Mouse (Mus musculus) T-helper 2 cell (primary cell): ENCODE data around the gene Rcvrn.

Source experiments
- in situ Hi-C: fragments of 300-600 bp; cut with MboI, MseI; formaldehyde crosslinking; loops from one replicate; pipeline ENCODE4 v1.15.1; 2025; ENCODE audit warnings: high pct_unique_total_duplicates

The Rcvrn gene

DNA sequence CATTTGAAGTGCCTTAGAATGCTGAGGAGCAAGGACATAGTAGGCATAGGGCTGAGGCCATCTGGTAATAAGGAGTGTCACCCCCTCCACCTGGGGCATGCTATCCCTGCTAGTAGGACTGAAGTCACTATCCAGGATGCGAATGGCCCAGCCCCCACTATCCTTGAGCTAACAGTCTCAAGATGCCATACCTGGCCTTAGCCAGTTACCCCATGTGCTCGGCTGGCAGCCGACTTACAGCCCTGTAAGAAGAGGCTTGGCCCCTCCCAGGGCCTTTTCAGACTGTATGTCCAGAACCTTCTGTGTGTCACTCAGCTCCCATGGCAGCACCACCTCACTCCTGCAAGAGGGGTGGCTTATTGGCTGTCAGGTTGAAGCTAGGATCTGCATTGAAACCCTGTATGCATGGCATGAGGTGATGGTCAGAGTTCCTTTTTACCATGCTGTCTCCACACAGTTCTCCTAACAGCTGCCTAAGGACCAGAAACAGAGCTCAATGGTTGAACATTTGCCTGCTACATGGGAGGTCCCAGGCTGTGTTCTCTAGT, 26.6 kb upstream of the Rcvrn start:
- in situ Hi-C loops = no loop called here

DNA sequence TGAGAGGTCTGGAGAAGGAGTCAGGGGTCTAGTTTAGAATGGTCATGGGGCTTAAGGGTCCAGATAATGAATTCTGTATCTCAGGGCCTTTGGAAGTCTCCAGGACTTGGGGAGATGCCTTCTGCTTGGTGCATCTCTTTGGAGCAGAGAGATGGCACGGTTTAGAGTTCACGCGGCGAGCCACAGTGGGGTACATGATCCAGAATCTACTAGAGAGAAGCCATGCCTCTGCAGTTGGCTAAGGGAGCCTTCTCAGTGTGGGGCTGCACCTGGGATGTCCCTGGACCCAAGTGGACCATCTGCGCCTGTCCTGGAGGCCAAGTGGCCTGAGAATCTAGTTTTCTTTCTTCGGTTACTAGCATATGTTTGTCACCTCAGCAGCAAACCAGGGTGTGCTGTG, 25.1 kb upstream of the Rcvrn start:
- in situ Hi-C loops = no loop called here

DNA sequence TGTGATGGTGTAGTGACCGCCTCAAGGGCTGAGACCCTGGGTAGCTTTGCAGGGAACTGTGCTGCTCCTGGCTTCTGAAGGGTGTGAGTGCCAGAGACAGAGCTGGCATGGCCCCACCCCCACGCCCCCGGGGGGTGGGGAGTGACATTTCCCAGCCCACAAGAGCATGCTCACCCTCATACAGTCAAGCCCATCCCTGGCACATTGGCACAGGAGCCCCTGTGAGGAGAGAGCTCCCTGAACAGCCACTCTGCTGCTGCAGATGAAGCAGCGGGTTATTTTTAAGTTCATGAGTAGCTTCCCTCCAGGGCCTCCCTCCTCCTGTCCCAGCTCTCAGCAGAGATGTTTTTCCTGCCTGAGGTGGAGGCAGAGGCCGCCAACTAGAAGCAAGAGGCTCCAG, 23.0 kb upstream of the Rcvrn start:
- in situ Hi-C loops = no loop called here

DNA sequence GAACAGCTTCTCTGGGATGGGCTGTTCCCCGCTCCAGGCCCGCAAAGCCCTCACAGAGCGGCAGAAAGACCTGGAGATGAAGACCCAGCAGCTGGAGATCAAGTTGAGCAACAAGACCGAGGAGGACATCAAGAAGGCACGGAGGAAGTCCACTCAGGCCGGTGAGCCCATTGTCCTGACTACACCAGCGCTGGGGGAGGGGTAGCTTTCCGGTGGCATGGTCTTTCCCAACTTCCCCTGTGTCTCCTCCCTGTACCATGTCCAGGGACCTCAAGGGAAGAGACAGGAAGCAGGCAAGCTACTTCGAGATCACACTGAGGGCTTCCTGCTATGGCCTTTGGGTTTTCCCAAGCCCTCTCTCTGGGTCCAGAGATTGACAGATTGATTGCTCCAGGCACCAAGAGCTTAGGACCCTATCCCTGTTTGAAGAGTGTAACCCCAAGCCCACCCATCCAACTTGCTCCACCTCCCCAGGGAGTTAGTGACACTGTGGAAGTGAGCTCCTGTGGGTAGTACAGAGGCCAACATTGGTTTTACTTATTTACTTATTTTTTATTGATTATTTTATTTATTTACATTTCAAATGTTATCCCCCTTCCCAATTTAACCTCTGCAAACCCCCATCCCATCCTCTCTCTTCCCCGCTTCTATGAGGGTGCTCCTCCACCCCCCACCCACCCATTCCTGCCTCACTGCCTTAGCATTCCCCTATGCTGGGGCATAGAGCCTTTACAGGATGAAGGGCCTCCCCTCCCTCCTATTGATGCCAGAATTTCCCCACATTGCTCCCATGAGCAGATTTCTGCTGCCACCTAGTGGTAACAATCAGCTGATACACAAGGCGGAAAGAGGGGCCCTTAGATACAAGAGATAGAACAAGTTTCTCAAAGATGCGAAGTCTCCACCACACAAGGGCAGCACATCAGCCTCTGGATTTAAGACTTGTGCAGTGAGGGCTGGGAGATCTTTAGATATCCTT, 19.3 kb upstream of the Rcvrn start:
- in situ Hi-C loops = no loop called here

DNA sequence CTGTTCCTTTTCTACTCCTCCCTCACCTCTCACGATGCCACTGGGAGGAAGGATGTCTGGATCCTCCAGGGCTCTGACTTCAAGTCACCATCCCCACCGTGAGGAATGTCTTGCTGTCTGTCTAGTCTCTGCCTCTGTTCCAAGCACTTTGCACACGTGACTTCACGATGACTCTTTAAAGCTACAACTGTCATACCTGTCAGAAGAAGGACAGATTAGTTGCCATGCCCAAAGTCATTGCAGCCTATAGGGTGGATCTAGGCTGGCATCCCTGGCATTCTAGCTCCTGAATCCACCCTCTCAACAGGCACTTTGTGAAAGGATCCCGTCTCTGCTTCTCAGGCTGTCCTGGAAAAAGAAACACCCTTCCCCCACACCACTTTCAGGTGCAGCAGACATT, 15.8 kb upstream of the Rcvrn start:
- in situ Hi-C loops = no loop called here

DNA sequence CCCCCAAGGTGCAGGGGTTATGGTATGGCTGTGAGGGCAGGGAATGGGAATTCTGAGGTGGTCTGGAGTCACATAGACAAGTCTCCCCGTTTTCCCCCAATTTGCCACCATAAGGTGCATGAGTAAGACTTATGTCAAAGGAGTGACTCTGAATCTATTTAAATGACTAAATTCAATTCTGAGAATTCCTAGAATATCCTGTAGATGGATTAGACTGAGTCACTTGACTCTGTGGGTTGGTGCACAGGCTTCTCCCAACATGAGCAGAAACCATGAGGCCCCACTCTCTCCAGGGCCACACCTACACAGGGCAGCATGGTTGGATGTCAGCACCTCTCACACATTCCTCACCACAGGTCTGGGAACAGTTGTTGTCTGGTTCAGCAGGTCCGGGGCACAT, 15.2 kb upstream of the Rcvrn start:
- in situ Hi-C loops = loop anchor here (10.0 kb wide), 2 partner anchors 575 to 1495 kb away; no protein-coding TSS in a partner anchor

DNA sequence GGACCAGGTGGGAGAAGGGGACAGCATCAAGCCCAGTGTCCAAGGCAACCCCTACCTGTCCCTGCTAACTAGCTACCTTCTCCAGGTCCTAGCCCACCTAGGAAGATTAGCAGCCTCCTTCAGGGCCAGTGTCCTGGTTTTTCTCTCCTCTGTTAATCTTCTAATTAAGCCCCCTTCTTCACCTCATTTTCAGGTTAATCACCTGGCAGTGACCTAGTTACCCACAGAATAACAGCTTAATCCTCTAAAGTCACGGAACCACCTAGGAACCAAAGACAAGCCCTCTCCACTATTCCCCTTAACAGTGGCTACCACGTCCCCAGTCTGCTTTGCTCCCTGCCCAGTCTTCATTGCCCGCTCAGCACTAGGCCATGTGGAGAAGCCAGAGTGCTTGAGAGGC, 13.3 kb upstream of the Rcvrn start:
- in situ Hi-C loops = loop anchor here (10.0 kb wide), 2 partner anchors 577 to 1497 kb away; no protein-coding TSS in a partner anchor

- in situ Hi-C loops = loop anchor here (10.0 kb wide), 2 partner anchors 581 to 1501 kb away; no protein-coding TSS in a partner anchor
Observed at GRCm38 (mm10) chr11:67686109-67686508, 9.0 kb upstream of the Rcvrn start.

GRCm38 (mm10) chr11:67712976-67713375, 17.9 kb downstream of the Rcvrn start:
- in situ Hi-C loops = no loop called here

GRCm38 (mm10) chr11:67715382-67715781, 20.3 kb downstream of the Rcvrn start:
- in situ Hi-C loops = no loop called here

DNA sequence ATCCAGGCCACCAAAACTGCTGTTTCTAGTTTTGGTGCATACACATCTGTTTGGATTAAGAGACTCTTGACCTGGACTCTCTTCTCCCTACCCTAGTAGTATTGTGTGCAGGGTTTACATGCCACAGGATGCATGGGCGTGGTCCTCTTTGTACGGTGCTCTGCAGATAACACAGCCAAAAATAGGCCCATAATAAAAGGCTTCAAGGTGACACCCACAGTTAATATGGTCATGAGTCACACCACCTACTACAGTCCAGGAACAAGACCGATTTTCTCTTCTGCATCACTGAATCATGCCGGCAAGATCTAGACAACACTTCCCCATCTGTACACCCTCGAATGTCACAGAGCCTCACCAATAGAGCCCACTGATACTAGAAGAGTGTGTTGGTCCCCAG, 26.4 kb downstream of the Rcvrn start:
- in situ Hi-C loops = no loop called here

DNA sequence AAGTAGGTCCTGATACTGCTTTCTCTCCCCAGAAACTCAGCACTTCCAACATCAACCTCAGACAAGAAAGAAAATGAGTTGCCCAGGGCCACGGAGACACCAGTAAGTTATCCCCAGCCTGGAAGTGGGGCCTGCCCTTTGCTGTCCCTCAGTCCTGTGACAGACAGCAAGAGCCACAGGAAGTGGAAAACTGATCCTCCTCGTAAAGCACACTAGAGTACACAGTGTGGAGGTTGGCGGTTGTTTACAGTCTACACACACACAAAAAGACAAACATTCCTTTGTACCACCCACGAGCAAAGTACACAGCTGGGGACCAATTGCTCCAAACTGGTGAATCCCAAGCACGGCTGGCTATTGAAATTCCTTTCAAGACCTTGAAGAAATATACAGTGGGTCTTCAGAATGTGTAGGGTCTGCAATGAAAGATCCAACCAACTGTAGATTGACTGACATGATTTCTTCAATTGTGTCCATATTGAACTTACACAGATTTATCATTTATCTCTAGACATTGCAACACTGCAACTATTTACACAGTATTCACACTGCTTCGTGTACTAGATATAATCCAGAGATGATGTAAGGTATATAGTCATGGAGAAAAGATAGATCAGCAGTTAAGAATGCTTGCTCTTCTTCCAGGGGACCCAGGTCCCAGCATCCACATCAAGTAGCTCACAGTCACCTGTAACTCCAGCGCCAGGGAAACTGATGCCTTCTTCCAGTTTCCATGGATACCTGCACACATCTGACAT, 27.5 kb downstream of the Rcvrn start:
- in situ Hi-C loops = no loop called here

GRCm38 (mm10) chr11:67723231-67724013, 28.3 kb downstream of the Rcvrn start:
- in situ Hi-C loops = no loop called here

- in situ Hi-C loops = no loop called here
Observed at GRCm38 (mm10) chr11:67727095-67727494, 32.0 kb downstream of the Rcvrn start.

DNA sequence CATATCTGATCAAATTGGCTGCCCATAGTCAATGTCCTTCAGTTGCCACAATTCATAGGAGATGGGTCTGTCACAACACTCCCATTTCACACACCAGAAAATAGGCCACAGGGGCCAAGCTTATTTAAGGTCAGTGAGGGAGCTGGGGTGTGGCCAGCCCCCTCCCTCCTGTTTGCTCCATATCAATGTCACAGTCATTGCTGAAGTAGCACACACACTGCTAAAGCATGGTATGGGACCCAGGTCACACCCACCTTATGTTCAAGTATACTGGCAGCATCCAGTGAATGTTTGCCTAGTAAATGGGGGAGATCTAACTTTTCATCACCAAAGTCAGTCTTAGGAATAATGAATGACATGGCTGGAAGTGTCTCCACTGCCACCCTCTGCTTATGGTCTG, 33.6 kb downstream of the Rcvrn start:
- in situ Hi-C loops = no loop called here

DNA sequence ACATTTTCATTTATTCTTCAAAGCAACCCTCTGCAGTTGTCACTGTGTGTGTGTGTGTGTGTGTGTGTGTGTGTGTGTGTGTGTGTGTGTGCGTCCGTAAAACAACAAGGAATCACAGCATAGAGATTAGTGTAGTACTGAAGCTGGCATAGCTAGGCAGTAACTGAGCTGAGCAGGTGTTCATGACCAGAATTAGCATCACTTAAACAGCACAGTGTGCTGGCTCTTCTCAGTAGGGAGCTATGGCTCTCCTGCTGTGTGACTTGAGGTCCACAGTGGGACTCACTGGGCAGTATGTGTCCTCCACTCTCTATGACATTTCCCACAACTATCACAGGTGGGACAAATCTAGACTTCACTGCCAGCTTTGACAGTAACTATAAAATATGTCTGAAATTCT, 35.9 kb downstream of the Rcvrn start:
- in situ Hi-C loops = no loop called here

DNA sequence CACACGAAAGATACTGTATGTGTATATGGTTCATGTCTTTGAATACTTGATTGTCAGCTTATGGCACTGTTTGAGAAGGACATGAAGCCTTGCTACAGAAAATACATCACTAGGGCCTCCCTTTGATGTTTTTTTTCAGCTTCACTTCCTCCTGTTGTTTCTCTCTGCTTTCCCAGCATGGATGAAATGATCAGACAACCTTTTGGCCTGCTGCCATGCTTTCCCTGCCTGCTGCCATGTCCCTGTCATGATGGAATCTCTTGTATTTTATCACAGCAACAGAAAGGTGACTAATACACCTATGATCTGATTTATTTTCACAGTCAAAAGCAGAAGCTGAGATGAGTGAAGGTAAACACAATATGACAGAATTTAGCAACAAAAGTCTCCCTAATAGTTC, 38.6 kb downstream of the Rcvrn start:
- in situ Hi-C loops = no loop called here

- in situ Hi-C loops = no loop called here
Observed at GRCm38 (mm10) chr11:67734597-67734996, 39.5 kb downstream of the Rcvrn start.

DNA sequence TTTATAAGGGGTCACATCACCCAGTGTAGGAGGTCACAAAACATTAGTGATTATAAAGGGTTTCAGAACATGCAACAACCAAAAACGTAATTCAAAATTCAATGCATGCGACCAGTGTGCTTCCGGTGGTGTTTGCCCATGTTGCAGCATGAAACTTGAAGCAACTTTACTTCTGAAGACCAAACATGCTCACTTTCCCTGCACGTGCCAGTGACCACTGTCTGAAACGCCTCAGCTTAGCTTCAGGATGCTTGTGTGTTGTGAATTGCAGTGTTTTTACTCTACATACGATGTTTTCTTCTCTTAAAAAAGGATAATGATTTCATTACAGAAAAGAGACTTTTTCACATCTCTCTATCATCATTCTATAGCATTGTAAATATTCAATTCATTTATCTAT, 43.2 kb downstream of the Rcvrn start:
- in situ Hi-C loops = no loop called here

GRCm38 (mm10) chr11:67738846-67739490, 43.8 kb downstream of the Rcvrn start:
- in situ Hi-C loops = no loop called here

GRCm38 (mm10) chr11:67741569-67741968, 46.4 kb downstream of the Rcvrn start:
- in situ Hi-C loops = no loop called here
